21 mouse cellular contexts compared by ENCODE assay signal in genomic region chr3:138704469-138704868, GRCm38 (mm10). TPM values are rescaled to one million over a fixed set of nuclear protein-coding genes. Genes with fewer than 3 reads are reported as not detected.
DNase-seq lines count a peak whose midpoint lies in the region; ATAC-seq lines count a peak whose summit lies in the region.
"Had no signal": no experiment of that assay in that cellular context is flagged by ENCODE, and none has a peak within 500 bp of the region (broad histone marks: within the 10 kb centered on the region; RNA-seq: fewer than 3 reads in every experiment).

No protein-coding gene starts in this region.

- DNase-seq in adrenal gland, adult (ENCODE audit: inconsistent age in 2 of 2, low spot score in 1 of 2): peak; percentile 46 to 64
- no peak for DNase-seq in adrenal gland, postnatal 4 days (ENCODE audit: low spot score in 2 of 2)
- DNase-seq in adrenal gland, postnatal 14 days: peak; percentile 38
- no peak for DNase-seq in adrenal gland, adult 18-20 months (ENCODE audit: low spot score in 2 of 2)
- peak; percentile 60 for DNase-seq in 416B (ENCODE audit: low read depth)
- no peak for DNase-seq in right cerebral cortex, postnatal 25 days
- no peak for DNase-seq in spleen, adult 18-20 months
- DNase-seq: B cell, adult 2 months; cerebellum, adult 11 months; cerebellum, adult 2 months; cerebellum, adult 9-11 months; cerebellum, postnatal 25 days; embryo, embryonic 11 days; gastrocnemius, postnatal 25 days; heart, adult 2 months; heart, postnatal 14 days; heart, postnatal 4 days had no signal

- ATAC-seq in granulocyte monocyte progenitor cell, adult 5-6 weeks (replicated peaks; ENCODE audit: poor library complexity, severe bottlenecking): peak; percentile 41
- ATAC-seq: activated CD4-positive, CD25-positive, alpha-beta regulatory T cell, adult 4 months; forebrain, embryonic 15.5 days; intestine, postnatal 0 days had no signal

RNA-seq across cellular contexts. Expression of gene Tspan5, which starts 37.5 kb away (rescaled TPM):
- 10 to 100 TPM; 39.3 to 40.5 TPM for total RNA-seq in adrenal gland, postnatal 4 days (2021)
- total RNA-seq in adrenal gland, postnatal 14 days (2021): 38.2 and 39.1 TPM in 2 replicates
- 10 to 100 TPM; 58.5 to 61.8 TPM for total RNA-seq in adrenal gland, adult 18-20 months (2021)
- total RNA-seq in granulocyte monocyte progenitor cell, adult 5-6 weeks (2014; fragmentation: Nextera tagmentation): 30.6 and 31.2 TPM in 2 replicates
- total RNA-seq in granulocyte monocyte progenitor cell, adult 5-6 weeks (2017): 39.1 and 43.2 TPM in 2 replicates

Comparison
In these comparisons a context has a peak if more than half of its experiments do, and no peak if none do; other contexts are left out.
1. DNase-seq: peak in adrenal gland, adult (2 of 2), adrenal gland, postnatal 14 days (single experiment) and 416B (single experiment); none in adrenal gland, postnatal 4 days (0 of 2), adrenal gland, adult 18-20 months (0 of 2), right cerebral cortex, postnatal 25 days (single experiment) and spleen, adult 18-20 months (0 of 2).